Mouse (Mus musculus) erythroblast, adult 5-6 weeks (primary cell): Measurements from ENCODE around the gene Shc4. TPM values are rescaled to one million over a fixed set of nuclear protein-coding genes. Genes with fewer than 3 reads are reported as not detected.

Experiments
- ATAC-seq: replicated peaks from 2 replicates; pipeline ENCODE4 v1.8.0; 2016; ENCODE audit warnings: moderate number of reproducible peaks, mild to moderate bottlenecking, moderate TSS enrichment, inconsistent platforms; ENCODE audit not compliant: poor library complexity, low FRiP score, severe bottlenecking
- total RNA-seq, 2 experiments: library from RNA; stranded (forward) in 1 of 2; stranded (reverse) in 1 of 2; fragments of 150-400 nt in 1 of 2; fragments of 200-764, 138-1000 nt in 1 of 2; gene quantifications; 2 replicates each; pipeline versions ENCODE4 v1.2.3 to v1.2.4; 2015 to 2017; ENCODE audit warnings: low replicate concordance in 2 of 2

Gene Shc4
- total RNA-seq, 2 experiments from 2014 or later, result 0.38 to 2.7 TPM

DNA sequence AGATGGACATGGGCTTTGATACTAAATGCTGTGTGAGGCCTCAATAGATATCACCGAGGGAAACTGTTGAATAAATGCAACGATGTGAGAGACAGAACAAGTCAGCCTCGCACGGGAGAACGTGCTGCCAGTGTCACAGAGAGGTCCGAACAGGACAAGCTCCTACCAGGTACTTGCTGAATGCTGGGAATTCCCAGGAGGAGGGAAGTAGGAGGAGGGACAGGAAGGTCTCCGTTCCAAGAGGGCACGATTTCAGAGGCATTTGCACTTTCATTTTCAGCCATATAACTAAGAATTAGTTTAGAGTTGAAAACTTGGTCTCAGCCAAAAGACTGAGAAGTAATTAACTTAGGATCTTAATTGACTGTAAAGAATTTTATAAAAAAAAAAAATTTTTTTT lies 72.4 kb downstream of the Shc4 start:
- no peak for ATAC-seq

DNA sequence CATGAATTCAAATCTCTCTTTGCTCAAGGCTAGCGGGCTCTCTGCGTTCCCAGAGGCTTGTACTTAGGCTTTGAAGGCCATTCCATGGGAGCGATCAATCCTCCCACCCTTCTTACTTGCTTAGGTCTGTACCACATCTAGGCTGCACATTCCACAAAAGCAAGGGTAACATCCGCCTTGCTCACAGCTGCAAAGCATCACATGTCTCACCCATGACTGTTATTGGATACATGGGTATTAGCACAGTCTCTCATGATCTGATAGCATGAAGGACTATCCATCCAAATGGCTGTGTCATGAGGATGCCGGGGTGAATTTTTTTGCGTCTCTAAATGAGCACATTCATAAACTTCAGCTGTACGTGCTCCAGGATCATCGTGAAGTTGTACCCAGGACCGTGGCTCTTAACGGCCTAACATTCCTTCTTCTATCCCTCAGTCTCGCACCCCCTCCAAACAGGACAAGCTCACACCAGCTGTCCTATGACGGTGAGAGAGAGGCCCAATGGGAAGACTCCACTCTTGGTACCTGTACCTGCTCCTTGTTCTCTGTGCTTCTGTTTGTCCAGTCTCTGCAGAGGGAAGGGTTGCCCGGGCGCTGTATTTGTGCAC lies 73.1 kb downstream of the Shc4 start:
- ATAC-seq, result no peak

DNA sequence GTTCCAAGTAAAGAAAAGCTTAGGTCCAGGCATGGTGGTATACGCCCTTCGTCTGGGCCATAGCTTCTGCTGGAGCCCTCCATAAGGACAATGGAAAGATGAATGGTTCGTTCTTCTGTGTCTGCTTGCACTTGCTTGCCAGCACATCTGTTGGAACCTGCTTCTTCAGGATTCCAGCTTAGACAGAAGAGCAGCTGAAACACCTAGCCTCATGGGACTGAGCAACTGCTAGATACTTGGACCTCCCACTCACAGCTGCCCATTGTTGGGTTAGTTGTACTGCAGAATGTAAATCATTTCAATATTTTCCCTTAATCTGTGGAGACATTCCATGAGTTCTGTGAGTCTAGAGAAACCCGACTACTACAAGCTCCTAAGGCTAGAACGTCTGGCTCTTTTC lies 73.9 kb downstream of the Shc4 start:
- ATAC-seq, result no peak

DNA sequence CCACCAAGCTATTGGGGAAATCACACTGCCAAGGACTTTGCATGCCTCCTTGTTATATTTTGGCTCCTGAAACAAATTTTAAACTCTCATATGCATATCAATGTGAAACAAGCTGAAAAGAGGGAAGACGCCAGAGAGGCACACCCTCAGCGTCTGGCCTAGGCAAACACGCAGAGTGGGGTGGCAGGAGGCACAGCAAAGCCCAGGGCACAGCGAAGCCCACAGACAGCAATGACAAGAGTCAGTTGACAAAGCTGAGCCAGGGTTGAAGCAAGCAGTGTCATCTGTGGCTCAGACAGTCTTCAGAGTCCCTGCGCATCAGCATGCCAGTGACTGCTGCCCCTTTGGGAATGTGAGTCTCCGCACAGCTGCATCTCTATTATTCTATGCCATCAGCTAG lies 79.0 kb downstream of the Shc4 start:
- ATAC-seq, result no peak

DNA sequence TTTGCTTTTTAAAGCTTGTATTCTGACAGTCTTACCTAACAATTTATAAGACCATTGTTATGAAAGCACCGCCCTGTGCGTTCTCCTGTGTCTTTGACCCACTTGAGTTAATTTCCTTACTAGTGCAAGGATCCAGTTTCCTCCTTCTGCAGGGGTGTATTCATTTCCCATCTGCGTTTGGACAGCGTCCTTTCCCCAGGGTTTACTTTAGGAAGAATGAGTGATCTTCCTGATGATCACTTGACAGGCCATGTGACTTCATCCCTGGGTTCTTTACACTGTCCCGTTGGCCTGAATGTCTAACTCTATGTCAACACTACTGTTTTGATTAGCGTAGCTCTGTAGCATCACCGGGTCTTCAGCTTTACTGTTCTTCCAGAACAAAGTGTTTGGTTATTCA lies 86.6 kb downstream of the Shc4 start:
- ATAC-seq, result no peak

DNA sequence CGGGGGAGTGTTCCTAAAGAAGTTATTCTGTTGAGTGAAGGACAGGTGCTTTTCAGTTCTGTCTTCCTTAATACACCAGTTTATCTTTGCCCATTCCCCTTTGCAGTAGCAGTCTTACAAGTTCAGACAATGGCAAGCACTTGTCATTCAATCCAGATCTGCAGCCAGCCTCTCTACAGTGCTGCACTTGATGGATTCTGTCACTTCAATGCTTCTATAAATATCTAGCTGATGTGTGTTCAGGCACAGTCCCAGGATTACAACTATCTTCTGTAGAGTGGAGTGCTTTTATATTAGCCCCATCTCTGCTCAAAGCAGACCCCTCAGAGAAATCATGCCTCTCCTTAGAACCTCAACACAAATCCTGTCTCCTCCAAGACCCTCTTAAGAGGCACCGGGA lies 93.9 kb downstream of the Shc4 start:
- ATAC-seq, result no peak

DNA sequence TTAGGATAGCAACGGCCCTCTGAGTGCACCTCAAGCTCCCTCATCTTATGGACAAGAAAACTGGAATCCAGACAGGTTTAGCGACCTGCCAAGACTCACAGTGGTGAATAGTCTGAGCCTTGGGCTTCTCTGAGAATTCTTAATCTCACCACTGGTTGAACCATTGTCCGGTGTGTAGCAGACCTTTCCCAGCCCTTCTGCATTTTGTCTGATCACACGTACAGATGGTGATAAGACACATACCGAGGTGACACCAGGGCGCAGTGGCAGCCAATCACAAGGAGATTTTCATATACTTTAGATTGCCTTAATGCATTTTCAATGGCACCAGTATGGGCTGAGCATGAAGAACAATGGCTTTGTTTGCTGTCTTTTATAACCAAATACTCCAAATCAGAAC lies 95.5 kb downstream of the Shc4 start:
- ATAC-seq, result no peak

DNA sequence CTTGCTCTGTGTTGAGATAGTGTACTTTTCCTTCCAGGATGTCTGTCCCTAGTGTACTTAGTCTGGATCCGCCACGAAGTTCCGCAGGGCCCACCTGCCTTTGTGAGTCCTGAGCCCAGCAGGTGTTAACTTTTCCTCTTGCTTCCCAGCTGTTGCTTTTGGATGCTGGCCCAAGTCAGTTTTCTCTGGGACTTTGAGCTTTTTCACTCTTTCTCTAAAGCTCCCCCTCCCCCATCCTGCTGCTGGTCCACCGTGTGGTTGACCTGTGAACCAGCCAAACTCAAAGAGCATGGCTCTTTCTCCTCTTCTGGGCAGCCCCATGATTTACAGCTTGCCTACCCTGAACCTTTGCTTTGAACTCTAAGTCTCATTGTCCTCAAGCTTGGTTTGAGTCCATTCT lies 97.4 kb downstream of the Shc4 start:
- ATAC-seq, result no peak

DNA sequence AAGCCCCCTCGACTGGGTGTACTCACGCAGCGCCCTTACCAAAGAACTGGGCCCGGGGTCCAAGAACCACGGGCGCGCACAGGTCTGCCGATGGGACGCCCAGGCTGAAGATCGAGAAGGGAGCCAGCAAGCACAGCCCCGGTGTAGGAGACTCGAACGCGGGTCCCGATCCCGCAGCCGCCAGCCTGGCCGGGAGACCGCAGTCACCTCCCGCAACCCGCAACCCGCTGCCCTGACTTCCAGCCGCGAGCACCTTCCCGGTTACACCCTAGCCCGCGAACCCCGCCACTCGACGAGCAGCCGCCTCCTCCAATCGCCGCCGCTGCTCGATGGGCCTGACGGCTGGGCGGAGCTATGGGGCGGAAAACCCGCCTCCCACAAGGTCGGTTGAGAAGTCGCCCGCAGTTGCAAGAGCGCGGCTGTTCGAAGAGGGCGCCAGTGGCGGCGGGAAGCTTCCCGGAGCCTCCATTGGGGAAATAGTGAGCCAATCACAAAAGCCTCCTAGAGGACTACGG lies 99.1 kb downstream of the Shc4 start, which contains the start of gene Cep152:
Gene Cep152 (minus strand): TSS at position 277 of the 515 bp plus-strand sequence.
- ATAC-seq, result peak; percentile 97

DNA sequence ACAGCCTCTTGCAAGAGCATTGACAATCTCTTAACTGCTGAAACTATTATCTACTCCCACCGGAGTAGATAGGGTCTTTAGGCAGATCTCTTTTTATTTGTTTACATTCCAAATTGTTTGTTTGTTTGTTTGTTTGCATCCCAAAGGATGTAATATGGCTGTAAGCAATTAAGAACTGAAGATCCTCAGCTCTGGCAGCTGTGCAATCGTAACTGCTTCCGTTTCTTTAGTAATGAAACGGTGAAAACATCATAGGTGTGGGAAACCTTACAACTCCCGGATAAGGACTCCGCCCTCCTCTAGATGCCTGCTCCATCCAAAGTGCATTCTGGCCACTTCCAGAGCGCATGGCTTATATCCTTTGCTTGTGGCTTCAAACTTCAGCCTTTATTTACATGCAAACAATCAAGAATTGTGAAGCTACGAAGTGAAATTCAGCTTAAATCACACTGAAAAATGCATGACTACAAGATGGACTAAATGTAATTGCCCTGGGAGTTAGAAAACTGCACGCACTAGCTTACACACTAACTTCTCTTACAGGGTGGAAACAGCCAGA lies 99.7 kb downstream of the Shc4 start:
- no peak for ATAC-seq

DNA sequence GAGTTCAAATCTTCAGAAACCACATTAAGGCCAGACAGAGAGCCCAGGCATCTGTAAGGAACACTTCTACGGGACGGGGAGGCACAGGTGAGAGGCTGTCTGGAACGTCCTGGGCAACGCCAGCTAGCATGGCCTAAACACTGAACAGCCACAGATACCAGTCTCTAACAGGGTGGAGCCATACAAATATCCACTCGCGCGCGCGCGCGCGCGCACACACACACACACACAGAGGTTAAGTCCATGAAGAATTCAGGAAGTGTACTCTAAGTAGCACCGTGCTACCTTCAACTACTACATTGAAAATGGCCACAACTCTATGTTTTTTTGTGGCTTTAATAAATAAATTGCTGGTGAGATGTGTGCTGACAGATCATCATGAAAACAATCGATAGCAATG lies 100.7 kb downstream of the Shc4 start:
- peak; percentile 27 for ATAC-seq

DNA sequence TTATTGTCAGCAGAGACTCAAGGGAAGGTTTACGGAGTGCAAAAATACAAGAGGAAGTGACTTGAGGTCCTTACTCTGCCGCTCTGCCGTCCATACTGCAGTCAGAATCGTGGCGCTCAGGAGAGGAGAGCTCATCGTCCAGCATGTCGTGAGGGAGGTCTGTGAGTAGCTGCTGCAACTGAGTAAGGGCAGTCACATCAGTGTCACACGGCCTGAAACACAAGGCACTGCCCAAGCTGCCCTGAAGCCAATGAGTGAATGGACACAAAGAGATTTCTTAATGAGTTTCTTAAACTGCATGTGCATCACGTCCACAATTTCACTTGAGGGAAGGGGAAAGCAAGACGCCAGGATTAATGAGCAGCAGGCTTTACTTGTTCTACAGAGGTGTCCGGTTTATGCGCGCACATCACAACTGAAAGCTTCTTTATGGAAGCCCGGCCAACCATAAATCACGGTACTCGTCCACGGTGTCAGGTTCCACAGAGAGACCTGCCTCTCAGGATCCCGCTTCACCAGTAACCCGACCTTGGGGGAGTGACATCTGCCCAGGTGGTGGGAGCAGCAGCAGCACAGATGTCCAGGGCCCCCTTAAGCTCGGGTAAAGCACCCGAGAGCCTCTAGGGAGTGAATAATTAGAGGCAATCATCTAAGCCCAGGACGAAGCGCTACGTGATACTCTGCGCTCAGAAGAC lies 103.6 kb downstream of the Shc4 start:
- ATAC-seq, result no peak

DNA sequence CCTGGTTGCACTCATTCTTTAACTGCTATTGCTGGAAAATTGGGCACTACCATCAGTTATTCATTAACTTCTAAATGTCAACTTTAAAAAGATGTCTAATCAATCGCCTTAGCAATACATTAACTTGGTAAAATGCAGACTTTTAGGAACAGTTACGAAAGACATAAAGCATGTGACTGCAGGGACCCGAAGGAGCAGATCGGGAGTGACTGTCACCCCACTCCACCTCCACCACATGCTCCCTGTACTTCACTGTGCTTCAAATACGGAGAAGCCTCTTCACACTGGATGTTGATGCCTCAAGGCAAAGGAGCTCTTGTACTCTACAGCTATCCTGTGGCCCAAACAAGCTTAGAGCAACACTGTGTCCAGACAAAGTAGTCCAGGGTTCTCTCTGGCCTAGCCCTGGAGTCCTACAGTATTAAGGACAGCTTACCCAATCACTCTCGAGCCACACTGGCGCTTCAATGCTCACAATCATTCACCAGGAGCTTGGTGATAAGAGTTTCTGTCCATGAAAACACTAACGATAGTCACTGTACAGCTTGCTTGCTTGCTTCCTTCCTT lies 108.0 kb downstream of the Shc4 start:
- ATAC-seq, result no peak

DNA sequence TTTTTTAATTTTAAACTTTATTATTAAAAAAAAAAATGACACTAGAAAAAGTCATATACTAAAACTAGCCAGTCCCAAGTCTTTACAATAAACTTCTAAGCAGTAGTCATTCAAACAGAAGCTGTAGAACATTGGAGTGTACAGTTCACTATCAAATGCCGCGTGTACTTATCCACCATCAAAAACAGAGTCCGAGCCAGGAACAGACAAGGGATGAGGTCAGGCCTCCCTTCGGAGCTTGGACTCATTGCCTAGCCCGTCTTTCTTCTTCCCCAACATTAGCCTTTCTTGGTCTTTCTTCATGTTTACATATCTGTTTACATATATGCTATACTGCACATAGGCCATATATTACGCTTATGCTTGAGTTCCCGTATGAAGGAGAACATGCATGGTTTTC lies 108.5 kb downstream of the Shc4 start:
- ATAC-seq, result no peak

DNA sequence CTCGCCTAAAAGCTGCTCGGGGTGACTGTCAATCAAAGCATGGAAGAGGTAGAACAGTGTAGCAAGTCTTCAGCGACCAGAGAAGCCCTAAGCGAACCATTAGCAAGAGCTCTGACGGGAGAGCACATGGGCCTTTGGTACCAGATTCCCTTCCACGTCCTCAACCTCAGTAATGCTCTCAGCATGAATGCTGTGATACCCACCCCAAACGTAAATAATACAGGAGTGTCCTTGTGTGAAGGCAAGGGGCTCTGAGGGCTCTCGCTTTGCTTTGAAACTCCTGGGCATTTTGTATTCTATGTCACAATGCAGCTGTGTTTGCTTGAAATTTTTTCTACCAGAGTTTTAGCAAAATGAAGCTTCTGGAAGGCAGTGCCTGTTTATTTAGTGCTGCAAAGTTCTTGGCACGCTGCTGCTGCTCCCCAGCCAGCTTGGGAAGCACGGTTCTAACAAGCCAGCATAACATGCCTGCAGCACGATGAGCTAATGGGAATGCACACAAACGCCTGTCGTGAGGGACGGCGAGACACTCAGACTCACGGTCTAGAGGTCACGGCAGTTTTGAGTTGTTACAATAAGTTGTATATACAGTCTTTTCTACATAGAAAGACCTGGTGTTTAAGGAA lies 117.6 kb downstream of the Shc4 start:
- no peak for ATAC-seq

DNA sequence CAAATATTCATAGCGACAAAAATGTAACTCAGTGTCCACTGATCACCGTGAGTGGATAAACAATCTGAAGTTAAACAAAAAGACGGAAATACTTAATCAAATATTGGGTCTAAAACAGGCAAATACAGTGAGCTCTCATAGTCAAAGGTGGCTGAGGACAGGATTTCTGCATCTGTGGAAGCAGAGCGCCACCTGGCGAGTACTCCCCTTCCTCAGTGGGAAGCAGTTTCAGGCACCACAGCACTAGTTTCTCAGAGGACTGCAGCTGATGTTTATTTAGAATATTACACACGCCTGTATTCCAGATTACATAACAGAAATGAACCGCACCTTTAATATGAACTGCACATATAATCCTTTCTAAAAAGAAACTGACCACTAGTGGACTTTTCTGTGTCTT lies 119.3 kb downstream of the Shc4 start:
- ATAC-seq, result no peak

DNA sequence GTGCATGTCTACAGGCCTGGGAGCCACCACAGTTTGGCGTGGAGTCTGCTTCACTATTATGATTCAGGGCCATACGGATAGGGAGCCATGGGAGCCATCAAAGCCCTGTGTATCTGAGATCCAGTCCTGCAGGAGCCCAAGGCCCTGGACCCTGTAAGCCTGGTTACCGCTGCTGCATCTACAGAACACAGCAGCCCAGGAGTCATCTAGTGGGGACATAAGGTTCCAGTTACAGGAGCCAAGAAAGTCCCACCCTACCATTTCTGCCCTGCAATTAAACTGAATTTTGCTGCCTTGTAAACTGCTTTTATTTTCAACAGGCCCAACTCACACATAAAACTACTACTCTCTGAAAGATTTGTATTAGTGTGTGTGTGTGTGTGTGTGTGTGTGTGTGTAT lies 121.0 kb downstream of the Shc4 start:
- ATAC-seq, result no peak

DNA sequence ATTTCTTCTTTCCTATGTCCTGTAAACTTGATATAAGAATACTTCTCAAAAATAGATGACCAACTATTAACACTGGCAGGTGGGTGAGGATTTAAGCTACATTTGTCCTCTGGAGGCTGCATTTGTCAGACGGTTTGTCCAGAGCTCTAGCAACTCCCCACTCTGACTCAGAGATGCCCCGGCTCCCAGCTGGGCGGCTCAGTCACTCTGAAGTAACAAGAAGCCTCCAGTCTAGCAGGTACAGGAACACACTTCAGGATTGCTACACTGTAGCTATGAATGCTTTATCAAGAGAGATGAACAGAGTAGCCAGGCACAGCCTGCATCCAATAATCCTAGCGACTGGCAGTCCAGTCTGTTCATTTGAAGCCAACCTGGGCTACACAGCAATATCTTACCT lies 125.0 kb downstream of the Shc4 start:
- no peak for ATAC-seq

DNA sequence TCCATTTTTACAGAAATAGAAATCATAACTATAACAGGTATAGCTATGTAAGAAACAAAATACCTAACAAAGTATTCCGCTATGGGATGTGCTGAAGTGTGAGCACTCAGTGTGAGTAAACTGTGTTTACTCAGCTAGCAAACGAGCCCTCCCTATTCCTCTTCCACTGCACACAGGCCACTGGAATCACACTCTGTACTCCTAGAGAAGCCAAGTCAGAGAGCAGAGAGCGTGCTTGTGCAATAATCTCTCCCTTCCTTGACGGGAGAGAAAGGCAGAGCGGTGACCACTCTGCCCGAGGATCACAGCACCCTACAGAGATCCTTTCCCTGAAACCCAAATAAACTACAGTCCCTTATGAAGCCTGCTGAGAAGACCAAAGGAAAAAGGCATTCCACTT lies 125.7 kb downstream of the Shc4 start:
- no peak for ATAC-seq

DNA sequence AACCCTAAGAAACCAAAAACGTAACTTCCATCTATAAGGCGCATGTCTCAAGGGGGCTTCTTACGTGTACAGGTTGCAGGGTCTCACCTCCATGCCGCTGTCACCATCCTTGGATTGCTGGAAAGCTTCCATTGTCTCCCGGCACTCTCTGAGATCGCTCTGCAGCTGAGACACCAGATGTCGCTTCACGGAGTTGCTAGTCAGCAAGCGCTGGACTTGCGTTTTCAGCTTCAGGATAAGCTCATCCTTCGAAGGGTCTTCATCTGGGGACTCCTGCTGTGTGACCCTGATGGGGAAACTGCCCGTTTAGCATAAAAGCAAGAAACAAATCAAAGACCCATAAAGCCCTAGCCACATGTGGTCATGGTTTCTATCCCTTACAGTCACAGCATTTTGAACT lies 129.2 kb downstream of the Shc4 start:
- ATAC-seq, result no peak

DNA sequence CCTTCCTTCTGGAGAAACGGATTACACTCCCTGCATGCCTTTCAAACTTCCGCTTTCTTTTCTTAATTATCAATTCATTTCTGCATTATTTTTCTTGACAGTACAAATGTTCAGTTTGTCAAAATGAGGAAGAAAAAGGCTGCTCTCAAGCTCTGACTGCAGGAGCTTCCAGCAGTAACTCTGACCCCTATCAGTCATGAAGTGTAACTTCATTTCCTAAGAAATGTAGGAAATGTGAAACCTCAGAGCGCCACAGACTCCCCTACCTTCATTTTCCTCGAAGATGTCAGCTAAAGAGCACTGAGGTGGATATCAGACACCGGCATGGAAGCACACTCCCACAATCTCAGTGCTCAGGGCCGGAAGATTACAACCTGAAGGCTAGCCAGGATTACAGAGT lies 129.9 kb downstream of the Shc4 start:
- ATAC-seq, result no peak
